Mouse (Mus musculus) liver, embryonic 11.5 days (tissue): ENCODE measurements at regions not wholly inside any gene's neighbourhood (a gene's known extent, or its start where the extent isn't known, plus 50 kb on each side); places are given as distances from the start of the nearest gene placed in this dataset.
A peak's percentile ranks its signal among the peaks of the same experiment; 100 is the strongest.

Experiments
- ATAC-seq: fragments of 200-750 bp; cut with Nextera tagmentation; replicated peaks from 2 replicates; pipeline ENCODE4 v1.8.0; 2017; ENCODE audit warnings: moderate number of reproducible peaks, mild to moderate bottlenecking, moderate TSS enrichment, moderate library complexity; ENCODE audit not compliant: low FRiP score
- DNase-seq: peaks from one replicate; pipeline ENCODE4 v3.0.0-alpha.2; 2017; ENCODE audit warnings: low spot score
- H3K27ac ChIP-seq: fragments of 300-500 bp; sonication (generic); 2 replicates; pipeline ENCODE4 v1.5.1; 2014; ENCODE audit warnings: mild to moderate bottlenecking, low read depth, low read length, control low read depth
- H3K27me3 ChIP-seq: fragments of 300-500 bp; sonication (generic); replicated peaks from 2 replicates; pipeline ENCODE4 v1.6.1; 2014; ENCODE audit warnings: low read length, mixed read lengths; ENCODE audit not compliant: control insufficient read depth, insufficient read depth
- H3K36me3 ChIP-seq: fragments of 300-500 bp; sonication (generic); 2 replicates; pipeline ENCODE4 v1.6.1; 2014; ENCODE audit warnings: mild to moderate bottlenecking, low read length, moderate library complexity, mixed read lengths; ENCODE audit not compliant: control insufficient read depth, insufficient read depth
- H3K4me1 ChIP-seq: fragments of 300-500 bp; sonication (generic); replicated peaks from 2 replicates; pipeline ENCODE4 v1.6.1; 2014; ENCODE audit warnings: low read length, mixed read lengths; ENCODE audit not compliant: control insufficient read depth, insufficient read depth
- H3K4me2 ChIP-seq: fragments of 300-500 bp; sonication (generic); 2 replicates; pipeline ENCODE4 v1.6.1; 2014; ENCODE audit warnings: mild to moderate bottlenecking, control low read depth, moderate library complexity
- H3K4me3 ChIP-seq: fragments of 300-500 bp; sonication (generic); 2 replicates; pipeline ENCODE4 v1.5.1; 2014; ENCODE audit warnings: low read depth, low read length, control low read depth
- H3K9ac ChIP-seq: fragments of 300-500 bp; sonication (generic); 2 replicates; pipeline ENCODE4 v1.6.1; 2014; ENCODE audit warnings: low read depth, low read length, control low read depth
- H3K9me3 ChIP-seq: fragments of 300-500 bp; sonication (generic); 2 replicates; pipeline ENCODE4 v1.6.1; 2016; ENCODE audit warnings: low read length, inconsistent platforms, mixed read lengths; ENCODE audit not compliant: control insufficient read depth
- WGBS: fragments of 180-500 bp; shearing (Covaris S2); extraction: QIAGEN DNeasy Blood & Tissue Kit; methylation state at CpG from one replicate; pipeline ENCODE4 v1.1.7; 2014; 5-methylcytosine and 5-hydroxymethylcytosine counted together

DNA sequence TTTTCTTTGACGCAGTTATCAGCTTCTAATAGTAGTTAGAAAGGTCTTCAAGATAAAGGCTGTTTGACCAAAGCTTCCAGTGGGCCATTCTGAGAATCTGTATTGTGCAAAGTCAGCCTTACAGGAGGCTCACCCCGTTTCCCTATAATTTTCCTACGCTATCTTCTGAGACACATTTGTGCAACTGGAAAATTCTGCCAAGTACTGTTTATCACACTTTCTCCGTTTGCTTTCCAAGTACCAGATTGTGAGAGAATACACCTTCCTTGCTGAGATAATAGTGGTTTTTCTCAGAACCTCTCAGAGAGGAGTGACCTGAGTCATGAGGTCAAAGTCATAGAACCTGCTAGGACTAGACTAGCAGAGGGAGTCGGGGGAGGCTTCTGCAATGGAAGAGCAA, 55.2 kb upstream of the Plcl2 start:
- 50% methylated on average over 5 of the region's 5 CpGs for WGBS
- Histone ChIP-seq H3K9me3 (no peaks in the 10 kb centered on the region), H3K4me3 (no peak overlapping the region), H3K27me3 (no peaks in the 10 kb centered on the region), H3K4me1 (no peaks in the 10 kb centered on the region), H3K27ac (no peak overlapping the region), H3K4me2 (no peak overlapping the region), H3K9ac (no peak overlapping the region), H3K36me3 (no peaks in the 10 kb centered on the region)
- DNase-seq (no peak), ATAC-seq (peak; percentile 43; the same call in 1 of the 2 replicates)

GRCm38 (mm10) chr17:50454917-50455316, 54.3 kb upstream of the Plcl2 start:
- Histone ChIP-seq H3K9me3 (no peaks in the 10 kb centered on the region), H3K27me3 (no peaks in the 10 kb centered on the region), H3K9ac (no peak overlapping the region), H3K4me2 (no peak overlapping the region), H3K4me1 (no peaks in the 10 kb centered on the region), H3K36me3 (no peaks in the 10 kb centered on the region), H3K27ac (no peak overlapping the region), H3K4me3 (no peak overlapping the region)
- ATAC-seq (no peak), DNase-seq (no peak)
- 80% methylated on average over 5 of the region's 5 CpGs for WGBS

DNA sequence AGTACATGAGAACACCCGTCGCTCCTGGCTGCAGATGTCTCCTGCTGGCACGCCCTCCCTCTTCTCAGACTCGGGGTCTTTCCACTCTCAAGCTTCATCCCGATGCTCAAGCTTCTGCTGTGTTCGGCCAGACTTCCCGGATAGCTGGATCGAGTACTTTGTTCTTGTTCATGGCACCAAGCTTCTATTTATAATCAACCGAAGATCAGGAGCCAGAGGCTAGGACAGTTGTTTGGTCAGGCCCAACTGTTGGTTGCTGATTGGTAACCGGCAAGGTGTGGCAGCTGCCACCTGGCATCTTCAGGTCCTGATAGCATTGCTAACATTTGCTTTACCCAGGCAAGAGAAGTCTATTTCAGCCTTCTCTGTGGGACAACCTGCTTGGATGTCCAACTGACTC, 53.5 kb upstream of the Plcl2 start:
- no peaks in the 10 kb centered on the region for H3K27me3 ChIP-seq
- no peaks in the 10 kb centered on the region for H3K36me3 ChIP-seq
- 85% methylated on average over 10 of the region's 10 CpGs for WGBS
- no peak overlapping the region for H3K27ac ChIP-seq
- ATAC-seq (no peak), DNase-seq (no peak)
- no peak overlapping the region for H3K9ac ChIP-seq
- H3K4me1 ChIP-seq = no peaks in the 10 kb centered on the region
- H3K4me2 ChIP-seq = no peak overlapping the region
- no peaks in the 10 kb centered on the region for H3K9me3 ChIP-seq
- no peak overlapping the region for H3K4me3 ChIP-seq

- H3K36me3 ChIP-seq = no peaks in the 10 kb centered on the region
- 69% methylated on average over 6 of the region's 6 CpGs for WGBS
- no peaks in the 10 kb centered on the region for H3K9me3 ChIP-seq
- no peak overlapping the region for H3K4me3 ChIP-seq
- no peaks in the 10 kb centered on the region for H3K4me1 ChIP-seq
- DNase-seq (no peak), ATAC-seq (no peak)
- no peak overlapping the region for H3K27ac ChIP-seq
- H3K4me2 ChIP-seq = no peak overlapping the region
- no peak overlapping the region for H3K9ac ChIP-seq
- no peaks in the 10 kb centered on the region for H3K27me3 ChIP-seq
These were observed 52.0 kb upstream of the Plcl2 start for GRCm38 (mm10) chr17:50457053-50457697.

DNA sequence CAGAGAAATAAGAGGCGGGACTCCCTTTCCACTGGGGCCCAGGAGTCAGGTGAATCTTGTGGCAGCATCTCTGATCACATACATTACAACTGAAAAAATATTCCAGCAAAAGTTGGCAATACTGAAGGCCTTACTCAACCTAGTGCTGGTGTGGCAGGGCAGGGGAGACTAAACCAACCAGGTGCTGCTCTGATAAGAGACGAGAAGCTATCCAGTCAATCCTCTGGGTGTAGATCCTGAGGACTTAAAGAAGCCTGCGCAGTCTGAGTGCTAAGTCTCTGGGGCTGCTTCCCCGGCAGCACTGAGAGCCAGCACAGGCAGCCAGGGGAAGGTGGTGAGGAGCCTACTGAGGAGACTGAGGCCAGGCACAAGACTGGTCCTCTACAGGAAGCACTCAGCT, 51.0 kb upstream of the Plcl2 start:
- Histone ChIP-seq H3K4me2 (no peak overlapping the region), H3K27ac (no peak overlapping the region), H3K4me1 (no peaks in the 10 kb centered on the region), H3K9me3 (no peaks in the 10 kb centered on the region), H3K36me3 (no peaks in the 10 kb centered on the region), H3K4me3 (no peak overlapping the region), H3K9ac (no peak overlapping the region), H3K27me3 (no peaks in the 10 kb centered on the region)
- ATAC-seq (no peak), DNase-seq (no peak)
- 65% methylated on average over 4 of the region's 4 CpGs for WGBS
